Mouse (Mus musculus) kidney, adult 10 weeks (tissue): ENCODE results near the gene Dnajc13. TPM values are rescaled to one million over a fixed set of nuclear protein-coding genes. Genes with fewer than 3 reads are reported as not detected.

Source experiments
- polyA plus RNA-seq: library from polyadenylated mRNA; stranded (reverse); fragments of 350-450 nt; fragmentation: Illumina TruSeq; extraction: RNeasy Lipid Tissue Mini Kit (QIAGEN cat#74804); gene quantifications from one replicate; pipeline ENCODE4 v1.2.3, GENCODE M21; 2014; ENCODE audit warnings: low read depth, low replicate concordance

The Dnajc13 gene
- 111 TPM for polyA plus RNA-seq

DNA sequence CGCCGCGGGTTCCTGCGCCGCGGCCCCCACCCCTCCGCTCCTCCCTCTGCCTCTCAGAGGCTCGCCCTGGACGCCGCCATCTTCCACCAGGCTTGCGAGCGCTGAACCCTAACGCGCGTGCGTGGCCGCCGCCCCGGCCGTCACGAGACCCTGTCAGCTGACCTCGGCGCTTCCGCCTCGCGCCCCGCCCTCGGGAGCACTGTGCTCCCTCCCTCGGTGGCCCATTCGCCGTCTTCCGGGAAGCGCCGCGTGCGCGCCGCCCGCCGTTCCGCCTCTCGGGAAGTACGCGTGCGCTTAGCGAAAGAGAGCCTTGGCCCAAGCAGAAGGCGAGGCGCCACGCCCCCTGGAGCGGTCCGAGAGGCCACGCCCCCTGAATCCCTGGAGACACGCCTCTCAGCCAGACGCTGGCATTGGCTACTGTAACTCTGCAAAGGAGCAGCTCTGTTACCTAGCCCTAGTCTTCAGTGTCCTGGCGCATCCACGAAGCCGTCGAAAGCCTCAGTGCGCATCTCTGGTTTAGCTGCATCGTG is at the start of gene Dnajc13:
Dnajc13 (minus strand) TSS at position 108 of the 530 bp plus-strand sequence.

DNA sequence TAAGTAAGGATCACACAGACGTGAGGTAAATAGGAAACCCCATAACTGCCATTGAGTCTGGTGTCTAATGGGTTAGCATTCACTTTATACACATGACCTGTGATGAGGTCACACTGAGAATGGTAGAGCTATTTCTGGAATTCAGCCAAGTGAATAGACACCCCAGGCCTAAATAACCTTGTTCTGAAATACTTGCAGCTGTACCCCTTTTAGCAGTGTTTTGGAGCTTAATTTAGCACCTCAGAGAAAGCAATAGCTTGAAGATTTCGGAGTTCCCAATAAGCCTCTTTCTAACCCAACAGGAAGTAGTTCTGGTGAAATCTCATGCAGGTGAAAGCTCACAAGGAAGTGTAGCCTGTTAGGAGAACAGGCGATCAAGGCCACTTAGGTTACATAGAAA is 135.9 kb downstream of the Dnajc13 start, which contains the start of gene Ackr4:
Ackr4 (minus strand) TSS at position 101 of the 400 bp plus-strand sequence.

Other genes with a start within 250 kb of the Dnajc13 start
- gene Gm28305, start 222.3 kb downstream of the Dnajc13 start, polyA plus RNA-seq: not detected
- gene Uba5, start 199.8 kb downstream of the Dnajc13 start, polyA plus RNA-seq: 53.1 TPM
- gene Acad11, start 199.6 kb downstream of the Dnajc13 start, polyA plus RNA-seq: 223 TPM
- 0.57 TPM for gene Ackr4, start 136.0 kb downstream of the Dnajc13 start, polyA plus RNA-seq
- gene Acpp, start 74.8 kb upstream of the Dnajc13 start, polyA plus RNA-seq: 7.8 TPM